Mouse (Mus musculus) heart, embryonic 13.5 days (tissue): Measurements from ENCODE around the gene Osbpl6. TPM values are rescaled to one million over a fixed set of nuclear protein-coding genes. Genes with fewer than 3 reads are reported as not detected.

Source experiments
- ATAC-seq: fragments of 200-750 bp; cut with Nextera tagmentation; 2 replicates; pipeline ENCODE4 v1.8.0; 2017; ENCODE audit warnings: moderate TSS enrichment; ENCODE audit not compliant: insufficient number of reproducible peaks, low FRiP score, low TSS enrichment; ENCODE audit errors: extremely low read depth
- H3K27ac ChIP-seq: fragments of 300-500 bp; sonication (generic); replicated peaks from 2 replicates; pipeline ENCODE4 v1.5.1; 2015; ENCODE audit warnings: moderate library complexity, mild to moderate bottlenecking, inconsistent platforms
- H3K27me3 ChIP-seq: fragments of 300-500 bp; sonication (generic); replicated peaks from 2 replicates; pipeline ENCODE4 v1.6.1; 2015; ENCODE audit warnings: mild to moderate bottlenecking, inconsistent platforms
- H3K36me3 ChIP-seq: fragments of 300-500 bp; sonication (generic); 2 replicates; pipeline ENCODE4 v1.6.1; 2015; ENCODE audit warnings: mild to moderate bottlenecking, inconsistent platforms
- H3K4me1 ChIP-seq: fragments of 300-500 bp; sonication (generic); 2 replicates; pipeline ENCODE4 v1.6.1; 2015; ENCODE audit warnings: inconsistent platforms
- H3K4me2 ChIP-seq: fragments of 300-500 bp; sonication (generic); 2 replicates; pipeline ENCODE4 v1.6.1; 2015; ENCODE audit warnings: inconsistent platforms, mild to moderate bottlenecking, moderate library complexity
- H3K4me3 ChIP-seq: fragments of 300-500 bp; sonication (generic); 2 replicates; pipeline ENCODE4 v1.5.1; 2015; ENCODE audit warnings: moderate library complexity, mild to moderate bottlenecking, inconsistent platforms
- H3K9ac ChIP-seq: fragments of 300-500 bp; sonication (generic); 2 replicates; pipeline ENCODE4 v1.6.1; 2015; ENCODE audit warnings: inconsistent platforms, mild to moderate bottlenecking, moderate library complexity
- H3K9me3 ChIP-seq: fragments of 300-500 bp; sonication (generic); 2 replicates; pipeline ENCODE4 v1.6.1; 2016; ENCODE audit warnings: inconsistent platforms
- WGBS: fragments of 180-500 bp; shearing (Covaris S2); methylation state at CpG from one replicate; pipeline ENCODE4 v1.1.7; 2015; ENCODE audit warnings: mixed read lengths; 5-methylcytosine and 5-hydroxymethylcytosine counted together
- polyA plus RNA-seq: library from polyadenylated mRNA; unstranded; fragments of >200 nt; fragmentation: Nextera tagmentation; extraction: Ambion mirVana; gene quantifications from 2 replicates; pipeline ENCODE4 v1.2.1, GENCODE M21; 2015

Osbpl6 gene
- polyA plus RNA-seq, 1 experiment from 2014 or later, result 4.9 TPM

DNA sequence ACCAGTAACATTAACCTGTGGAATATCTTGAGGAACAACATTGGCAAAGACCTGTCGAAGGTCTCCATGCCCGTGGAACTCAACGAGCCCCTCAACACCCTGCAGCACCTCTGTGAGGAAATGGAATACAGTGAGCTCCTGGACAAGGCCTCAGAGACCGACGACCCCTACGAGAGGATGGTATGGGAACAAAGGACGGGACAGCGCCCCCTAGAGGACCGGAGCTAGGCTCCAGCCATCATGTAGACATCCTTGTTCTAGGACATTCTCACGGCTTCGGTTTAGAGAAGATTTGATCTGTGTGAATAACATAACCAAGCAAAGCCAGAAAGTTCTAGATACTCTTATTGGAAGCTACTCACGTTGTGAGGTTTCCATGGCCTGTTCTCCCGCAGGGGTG is 178.8 kb downstream of the Osbpl6 start:
- Histone ChIP-seq H3K4me1 (no peaks in the 10 kb centered on the region), H3K9ac (no peak overlapping the region), H3K36me3 (no peaks in the 10 kb centered on the region), H3K27ac (no peak overlapping the region), H3K4me2 (no peak overlapping the region), H3K27me3 (no peaks in the 10 kb centered on the region), H3K9me3 (no peaks in the 10 kb centered on the region), H3K4me3 (no peak overlapping the region)
- WGBS, result 85% methylated on average over 13 of the region's 13 CpGs
- ATAC-seq, result no peak

DNA sequence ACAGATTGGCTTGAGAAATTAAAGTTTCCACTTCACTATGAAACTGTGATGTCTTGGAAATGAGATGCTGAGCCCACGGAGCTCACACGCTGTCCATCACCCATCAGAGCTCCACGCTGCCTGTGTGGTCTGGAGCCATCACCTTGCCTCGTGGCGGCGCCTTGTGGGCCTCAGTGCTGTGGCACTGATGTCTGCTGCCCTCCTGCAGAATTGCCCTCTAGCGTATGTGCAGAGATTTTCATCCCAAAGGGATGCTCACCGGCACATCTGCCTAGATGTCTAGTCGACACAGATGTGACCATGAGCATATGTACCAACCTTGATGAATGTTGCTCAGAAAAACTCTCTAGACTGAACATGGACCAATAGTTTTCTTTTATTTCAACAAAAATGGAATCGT is 180.6 kb downstream of the Osbpl6 start:
- ATAC-seq, result no peak
- H3K9ac ChIP-seq, result no peak overlapping the region
- no peak overlapping the region for H3K27ac ChIP-seq
- H3K4me2 ChIP-seq, result no peak overlapping the region
- no peaks in the 10 kb centered on the region for H3K4me1 ChIP-seq
- 72% methylated on average over 10 of the region's 10 CpGs for WGBS
- no peak overlapping the region for H3K4me3 ChIP-seq
- no peaks in the 10 kb centered on the region for H3K9me3 ChIP-seq
- H3K27me3 ChIP-seq, result no peaks in the 10 kb centered on the region
- no peaks in the 10 kb centered on the region for H3K36me3 ChIP-seq

DNA sequence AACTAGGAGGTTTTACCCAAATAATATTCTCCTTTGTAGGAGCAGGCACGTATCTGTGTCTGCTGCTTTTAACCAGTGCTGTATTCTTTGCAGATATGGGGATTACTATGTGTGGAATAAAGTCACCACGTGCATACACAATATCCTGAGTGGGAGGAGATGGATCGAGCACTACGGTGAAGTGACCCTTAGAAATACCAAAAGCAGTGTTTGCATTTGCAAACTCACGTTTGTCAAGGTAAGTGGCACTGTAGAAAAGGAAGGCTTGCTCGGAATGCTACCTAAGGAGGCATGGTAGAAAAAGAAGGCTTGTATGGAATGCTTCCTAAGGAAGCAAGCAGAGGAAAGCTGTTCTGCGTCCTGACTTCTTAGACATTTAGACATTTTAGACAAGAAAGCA is 183.9 kb downstream of the Osbpl6 start:
- Histone ChIP-seq H3K9me3 (no peaks in the 10 kb centered on the region), H3K9ac (no peak overlapping the region), H3K4me3 (no peak overlapping the region), H3K4me2 (no peak overlapping the region), H3K27me3 (no peaks in the 10 kb centered on the region), H3K27ac (no peak overlapping the region), H3K4me1 (no peaks in the 10 kb centered on the region), H3K36me3 (no peaks in the 10 kb centered on the region)
- 79% methylated on average over 7 of the region's 7 CpGs for WGBS
- no peak for ATAC-seq

DNA sequence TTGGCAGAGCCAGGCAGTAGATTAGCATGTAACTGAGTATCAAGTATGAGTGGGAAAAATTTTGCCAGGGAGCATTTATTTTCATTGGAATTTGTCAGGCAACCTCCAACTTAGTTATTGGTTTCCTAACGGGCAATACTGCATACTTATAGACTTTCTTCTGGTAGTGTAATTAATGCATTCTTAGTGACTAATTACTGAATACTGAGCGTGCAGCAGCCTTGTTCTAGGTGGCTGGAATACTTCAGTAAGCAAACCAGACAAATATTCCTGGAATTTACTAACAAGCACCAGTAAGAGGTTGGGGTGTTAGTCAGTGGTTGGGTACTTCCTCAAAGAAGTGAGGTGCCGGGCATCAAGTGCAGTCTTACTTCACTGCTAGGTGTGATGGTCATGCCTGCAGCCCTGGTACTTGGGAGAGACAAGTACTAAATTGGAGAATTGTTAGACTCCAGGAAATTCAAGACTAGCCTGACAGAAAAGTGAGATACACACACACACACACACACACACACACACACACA is 186.2 kb downstream of the Osbpl6 start:
- H3K27me3 ChIP-seq, result no peaks in the 10 kb centered on the region
- no peak for ATAC-seq
- no peak overlapping the region for H3K27ac ChIP-seq
- no peak overlapping the region for H3K4me2 ChIP-seq
- no peaks in the 10 kb centered on the region for H3K4me1 ChIP-seq
- no peak overlapping the region for H3K9ac ChIP-seq
- no peak overlapping the region for H3K4me3 ChIP-seq
- no peaks in the 10 kb centered on the region for H3K9me3 ChIP-seq
- WGBS, result 58% methylated on average over 3 of the region's 3 CpGs
- 0 out of 2 replicates have a peak, but pooled peaks cover 2% of the 10 kb centered on the region for H3K36me3 ChIP-seq

DNA sequence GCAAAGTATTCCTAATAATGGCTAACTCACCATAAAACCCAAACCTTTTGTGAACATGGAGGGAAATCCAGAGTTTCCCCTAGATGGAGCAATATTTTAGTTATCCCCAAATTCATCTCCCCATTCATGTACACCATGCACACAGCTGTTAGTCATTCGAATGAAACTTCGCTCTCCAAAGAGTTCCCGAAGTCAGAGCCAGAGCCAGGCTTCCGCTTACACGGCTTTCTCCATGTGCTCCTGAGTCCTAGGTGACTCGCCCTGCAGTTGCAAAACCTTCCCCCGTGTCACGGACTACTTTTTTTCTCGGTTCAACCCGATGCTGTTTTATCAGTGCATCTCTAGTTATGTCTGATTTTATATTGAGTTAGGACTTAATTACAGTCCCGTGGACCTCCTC is 191.2 kb downstream of the Osbpl6 start:
- H3K4me3 ChIP-seq, result no peak overlapping the region
- no peak for ATAC-seq
- H3K36me3 ChIP-seq, result 0 out of 2 replicates have a peak, but pooled peaks cover 2% of the 10 kb centered on the region
- no peak overlapping the region for H3K4me2 ChIP-seq
- 80% methylated on average over 11 of the region's 11 CpGs for WGBS
- H3K9me3 ChIP-seq, result no peaks in the 10 kb centered on the region
- no peaks in the 10 kb centered on the region for H3K4me1 ChIP-seq
- H3K27me3 ChIP-seq, result no peaks in the 10 kb centered on the region
- no peak overlapping the region for H3K27ac ChIP-seq
- H3K9ac ChIP-seq, result no peak overlapping the region

DNA sequence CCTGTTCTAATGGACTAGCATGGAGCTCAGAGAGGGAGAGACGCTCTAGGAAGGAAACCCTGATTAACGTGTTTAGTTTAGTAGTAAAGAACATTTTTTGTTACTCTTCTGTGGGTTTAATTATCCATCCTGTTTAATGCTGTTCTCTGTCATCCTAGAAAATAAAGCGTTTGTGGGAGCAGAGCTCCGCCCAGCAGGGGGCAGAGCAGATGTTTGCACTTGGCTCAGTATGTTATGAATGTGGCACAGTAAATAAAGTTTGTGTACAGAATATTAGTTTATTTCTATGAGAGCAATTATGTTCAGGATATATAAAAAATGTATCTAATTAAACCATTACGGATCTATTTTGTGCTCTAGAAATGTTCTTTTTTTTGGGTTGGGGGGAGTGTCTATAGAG is 192.9 kb downstream of the Osbpl6 start:
- no peak for ATAC-seq
- WGBS, result 73% methylated on average over 5 of the region's 5 CpGs
- no peaks in the 10 kb centered on the region for H3K4me1 ChIP-seq
- no peak overlapping the region for H3K4me3 ChIP-seq
- H3K36me3 ChIP-seq, result 0 out of 2 replicates have a peak, but pooled peaks cover 2% of the 10 kb centered on the region
- H3K4me2 ChIP-seq, result no peak overlapping the region
- H3K9me3 ChIP-seq, result no peaks in the 10 kb centered on the region
- no peak overlapping the region for H3K27ac ChIP-seq
- H3K9ac ChIP-seq, result no peak overlapping the region
- no peaks in the 10 kb centered on the region for H3K27me3 ChIP-seq

DNA sequence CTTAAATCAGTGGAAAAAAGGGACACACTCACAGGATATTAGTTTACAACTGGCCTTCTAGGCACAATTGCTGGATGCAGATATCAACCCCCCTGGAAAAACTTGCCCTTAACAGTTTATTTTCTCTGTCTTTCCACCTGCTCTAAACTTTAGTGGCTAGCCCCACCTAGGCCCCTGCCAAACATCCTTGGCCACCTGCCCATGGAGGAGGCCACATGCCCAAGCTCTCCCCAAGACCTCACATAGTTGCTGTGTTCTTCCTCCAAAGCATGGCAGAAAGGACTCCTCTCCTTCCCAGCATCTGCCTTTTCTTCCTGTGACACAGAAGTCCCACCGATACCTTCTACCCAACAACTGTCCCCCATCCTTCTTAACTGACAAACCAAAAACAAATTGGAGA is 195.9 kb downstream of the Osbpl6 start:
- Histone ChIP-seq H3K9me3 (no peaks in the 10 kb centered on the region), H3K4me3 (no peak overlapping the region), H3K27me3 (no peaks in the 10 kb centered on the region), H3K36me3 (no peaks in the 10 kb centered on the region), H3K27ac (no peak overlapping the region), H3K4me1 (no peaks in the 10 kb centered on the region), H3K9ac (no peak overlapping the region), H3K4me2 (no peak overlapping the region)
- WGBS, result 94% methylated on average over 1 of the region's 1 CpGs
- ATAC-seq, result no peak

DNA sequence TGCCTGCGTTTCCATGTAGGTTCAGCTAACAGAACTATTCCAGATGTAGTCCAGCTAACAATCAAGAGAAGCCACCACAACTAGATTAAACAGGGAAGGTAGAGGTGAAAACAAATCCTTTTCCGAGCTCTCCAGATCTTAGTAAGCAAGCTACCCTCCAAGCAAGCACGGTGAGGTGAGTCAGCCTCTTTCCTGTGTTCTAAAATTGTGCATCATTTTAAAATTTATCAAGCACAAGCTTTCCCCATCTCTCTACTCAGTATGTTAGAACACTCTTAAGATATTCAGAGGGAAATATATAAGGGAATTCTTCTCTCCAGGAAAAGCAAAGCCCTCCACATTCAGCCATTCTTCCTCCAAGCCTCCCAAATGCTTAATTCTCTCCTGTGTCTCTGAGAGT is 200.4 kb downstream of the Osbpl6 start:
- H3K4me2 ChIP-seq, result no peak overlapping the region
- H3K36me3 ChIP-seq, result no peaks in the 10 kb centered on the region
- no peak overlapping the region for H3K9ac ChIP-seq
- no peak for ATAC-seq
- WGBS, result 73% methylated on average over 3 of the region's 3 CpGs
- H3K27ac ChIP-seq, result no peak overlapping the region
- no peaks in the 10 kb centered on the region for H3K9me3 ChIP-seq
- no peaks in the 10 kb centered on the region for H3K27me3 ChIP-seq
- no peak overlapping the region for H3K4me3 ChIP-seq
- peaks cover 6% of the 10 kb centered on the region; the same call in 1 of the 2 replicates for H3K4me1 ChIP-seq

DNA sequence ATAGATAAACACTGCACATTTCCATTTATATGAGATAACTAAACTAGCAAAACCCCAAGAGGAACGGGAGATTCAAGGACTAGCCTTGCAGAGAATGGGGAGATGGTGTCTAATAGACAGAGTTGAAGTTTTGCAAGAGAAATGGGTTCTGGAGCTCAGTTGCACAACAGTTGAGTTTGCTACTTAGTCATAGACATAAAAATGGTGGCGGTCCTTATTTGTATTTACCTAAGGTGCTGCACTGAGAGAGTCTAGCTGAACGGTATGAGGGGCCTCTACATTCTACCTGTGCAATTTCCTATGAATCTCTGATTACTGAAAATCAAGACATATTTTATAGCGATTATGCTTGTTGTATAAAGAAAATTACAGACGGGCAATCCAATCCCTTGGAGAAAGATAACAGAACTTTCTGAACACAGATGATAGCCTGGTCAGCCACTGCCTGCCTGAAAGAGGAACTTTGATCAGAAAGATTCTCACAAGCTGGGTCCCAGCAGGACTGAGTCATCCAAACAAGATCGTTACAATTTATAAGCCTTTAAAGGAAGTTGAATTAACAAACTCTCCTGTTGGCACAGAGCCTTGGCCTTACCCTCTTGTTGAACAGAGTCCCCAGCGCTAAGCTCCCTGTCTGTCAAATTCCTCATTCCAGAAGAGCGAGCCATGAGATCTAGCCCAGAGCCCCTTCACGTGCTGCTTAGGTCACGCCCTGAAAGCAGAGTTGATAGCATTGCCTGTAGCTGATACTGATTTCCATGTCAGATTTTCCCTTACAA is 204.2 kb downstream of the Osbpl6 start:
- WGBS, result 56% methylated on average over 10 of the region's 10 CpGs
- H3K4me3 ChIP-seq, result no peak overlapping the region
- no peaks in the 10 kb centered on the region for H3K36me3 ChIP-seq

DNA sequence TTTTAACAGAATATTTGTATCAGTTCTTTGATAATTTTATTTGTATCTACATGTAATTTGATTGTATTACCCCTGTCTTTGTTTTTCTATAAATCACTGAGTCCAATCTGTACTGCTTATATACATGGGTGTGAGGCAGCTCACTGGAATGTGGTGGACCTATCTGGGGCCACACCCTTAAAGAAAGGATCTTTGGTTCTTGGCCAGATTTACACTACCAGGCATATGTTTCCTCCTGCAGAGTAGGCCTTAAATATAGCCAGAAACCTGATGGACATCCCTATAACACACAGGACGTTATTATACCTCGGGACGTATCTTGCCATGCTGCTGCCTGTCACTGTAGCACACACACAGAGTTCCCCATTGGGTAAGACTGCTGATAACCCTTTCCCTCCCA is 205.7 kb downstream of the Osbpl6 start:
- Histone ChIP-seq H3K4me1 (peaks cover 6% of the 10 kb centered on the region; the same call in 1 of the 2 replicates), H3K4me3 (no peak overlapping the region), H3K27me3 (no peaks in the 10 kb centered on the region), H3K36me3 (no peaks in the 10 kb centered on the region), H3K4me2 (no peak overlapping the region), H3K9ac (no peak overlapping the region), H3K9me3 (no peaks in the 10 kb centered on the region), H3K27ac (no peak overlapping the region)
- 77% methylated on average over 3 of the region's 3 CpGs for WGBS
- no peak for ATAC-seq

More for the DNA sequence above, 204.2 kb downstream of the Osbpl6 start:
- peaks cover 6% of the 10 kb centered on the region; the same call in 1 of the 2 replicates for H3K4me1 ChIP-seq
- H3K27me3 ChIP-seq, result no peaks in the 10 kb centered on the region
- no peak overlapping the region for H3K9ac ChIP-seq
- no peak overlapping the region for H3K27ac ChIP-seq
- H3K4me2 ChIP-seq, result no peak overlapping the region
- no peaks in the 10 kb centered on the region for H3K9me3 ChIP-seq
- no peak for ATAC-seq

DNA sequence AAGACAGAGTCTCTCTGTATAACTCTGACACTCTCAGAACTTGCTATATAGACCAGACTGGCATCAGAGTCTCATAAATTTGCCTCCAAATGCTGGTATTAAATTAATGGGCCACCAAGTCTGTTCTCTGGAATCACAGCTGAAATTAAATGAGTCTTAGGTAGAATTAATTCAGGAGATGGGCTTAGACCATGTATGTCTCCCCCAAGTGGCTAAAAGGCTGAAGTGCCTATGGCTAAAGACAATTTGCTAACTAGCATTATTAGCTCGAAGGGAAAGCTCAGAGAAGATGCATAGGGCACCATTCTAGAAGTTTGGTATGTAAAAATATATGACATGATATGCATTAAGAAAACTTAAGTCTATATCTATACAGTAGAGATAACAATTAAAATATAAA is 211.8 kb downstream of the Osbpl6 start:
- Histone ChIP-seq H3K4me3 (no peak overlapping the region), H3K27ac (no peak overlapping the region), H3K9ac (no peak overlapping the region), H3K4me2 (no peak overlapping the region), H3K27me3 (no peaks in the 10 kb centered on the region), H3K4me1 (no peaks in the 10 kb centered on the region), H3K36me3 (peaks cover 6% of the 10 kb centered on the region), H3K9me3 (no peaks in the 10 kb centered on the region)
- ATAC-seq, result no peak
- WGBS, result 36% methylated on average over 1 of the region's 1 CpGs

DNA sequence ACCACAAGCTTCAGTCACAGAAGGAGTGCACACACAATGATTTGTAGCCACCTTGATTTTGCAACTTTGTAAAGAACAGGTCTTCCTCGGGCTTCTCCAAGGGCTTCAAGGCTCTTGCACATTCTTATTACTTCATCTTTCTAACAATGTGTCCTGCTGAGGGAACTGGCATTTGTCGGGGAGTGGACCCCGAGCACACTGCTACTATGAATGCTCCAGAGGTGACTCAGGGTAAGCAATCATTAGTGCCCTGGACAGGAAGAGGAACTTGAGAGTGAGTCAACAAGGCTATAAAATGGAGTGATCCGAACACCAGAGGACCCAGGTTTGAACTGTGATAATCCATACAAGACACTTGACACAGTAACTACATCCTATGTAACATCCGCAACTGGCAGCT is 213.9 kb downstream of the Osbpl6 start:
- Histone ChIP-seq H3K27ac (no peak overlapping the region), H3K4me1 (no peaks in the 10 kb centered on the region), H3K36me3 (peaks cover 25% of the 10 kb centered on the region), H3K9me3 (0 out of 2 replicates have a peak, but pooled peaks cover 7% of the 10 kb centered on the region), H3K4me3 (no peak overlapping the region), H3K4me2 (no peak overlapping the region), H3K27me3 (no peaks in the 10 kb centered on the region), H3K9ac (no peak overlapping the region)
- WGBS, result 75% methylated on average over 5 of the region's 5 CpGs
- ATAC-seq, result no peak
